Mouse (Mus musculus) kidney, postnatal 10 days (tissue): Measurements from ENCODE around the gene Lzic.

Source experiments
- DNase-seq: peaks from one replicate; pipeline ENCODE4 v3.0.0; 2021; ENCODE audit warnings: mixed read lengths

Lzic gene

GRCm38 (mm10) chr4:149527621-149528354 lies 42.8 kb downstream of the Lzic start:
- DNase-seq: no peak

GRCm38 (mm10) chr4:149529691-149530090 lies 44.7 kb downstream of the Lzic start:
- no peak for DNase-seq

- DNase-seq: no peak
Measured at GRCm38 (mm10) chr4:149539441-149539840, 54.4 kb downstream of the Lzic start.

GRCm38 (mm10) chr4:149541935-149542334 lies 56.9 kb downstream of the Lzic start:
- DNase-seq: no peak

GRCm38 (mm10) chr4:149542431-149542830 lies 57.4 kb downstream of the Lzic start:
- DNase-seq: no peak

- peak; percentile 93 for DNase-seq
Measured at GRCm38 (mm10) chr4:149542927-149543553, 58.0 kb downstream of the Lzic start.

GRCm38 (mm10) chr4:149544892-149545291 lies 59.9 kb downstream of the Lzic start:
- DNase-seq: peak; percentile 65
